Mouse (Mus musculus): Measurements from ENCODE around the gene Slc39a11.

DNA sequence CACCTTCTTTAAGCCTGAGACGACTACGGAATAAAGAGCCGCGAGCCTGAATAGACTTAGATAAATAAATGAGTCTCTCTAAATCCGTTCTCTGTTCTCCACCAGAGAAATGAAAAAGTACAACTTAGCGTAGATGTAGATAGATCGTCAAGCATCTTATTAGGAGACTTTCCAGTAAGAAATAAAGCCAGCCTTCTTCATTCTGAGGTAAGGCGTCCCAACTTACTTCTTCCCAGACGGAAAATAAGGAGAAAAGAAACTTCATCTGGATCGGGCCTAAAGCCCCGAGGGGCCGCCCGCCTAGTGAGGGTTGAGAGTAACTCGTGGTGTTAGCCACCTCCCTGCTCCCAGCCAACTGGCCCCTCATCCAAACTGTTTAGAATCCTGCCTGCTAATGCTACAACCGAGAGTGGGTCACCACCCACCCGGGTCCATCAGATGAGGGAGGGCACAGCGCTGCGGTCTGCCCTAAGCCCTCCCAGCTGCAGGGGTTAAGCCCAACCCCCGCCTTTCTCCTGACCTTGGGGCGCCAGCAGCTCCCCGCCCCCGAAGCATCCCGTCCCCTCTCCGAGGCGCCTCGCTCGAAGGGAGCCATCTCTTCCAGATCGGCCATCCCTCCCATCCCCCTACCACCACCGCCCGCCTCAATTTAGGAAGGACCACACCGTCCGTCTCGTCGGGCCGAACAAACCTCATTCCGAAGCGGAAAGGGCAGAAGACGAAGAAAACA, 33.2 kb upstream of the Slc39a11 start:
- TF ChIP-seq CTCF (IDR thresholded peaks at IDR 0.05; ENCODE audit: low read depth, low read length) (no peak), GATA1 (IDR thresholded peaks at IDR 0.05; ENCODE audit: borderline replicate concordance, low read length) (no peak), TAL1 (conservative IDR thresholded peaks at IDR 0.05; ENCODE audit: low read depth, low read length) (no peak)
